Mouse (Mus musculus) heart, embryonic 16.5 days (tissue): ENCODE measurements at regions not wholly inside any gene's neighbourhood (a gene's known extent, or its start where the extent isn't known, plus 50 kb on each side); places are given as distances from the start of the nearest gene placed in this dataset.

Experiments used
- ATAC-seq: fragments of 200-750 bp; cut with Nextera tagmentation; replicated peaks from 2 replicates; pipeline ENCODE4 v1.8.0; 2017; ENCODE audit warnings: moderate number of reproducible peaks; ENCODE audit not compliant: insufficient read depth, low FRiP score; ENCODE audit errors: extremely low read depth
- H3K27ac ChIP-seq: fragments of 300-500 bp; sonication (generic); 2 replicates; pipeline ENCODE4 v1.5.1; 2014; ENCODE audit warnings: mild to moderate bottlenecking, low read length, control low read depth, moderate library complexity
- H3K27me3 ChIP-seq: fragments of 300-500 bp; sonication (generic); 2 replicates; pipeline ENCODE4 v1.6.1; 2014; ENCODE audit warnings: low read length, mixed read lengths; ENCODE audit not compliant: control insufficient read depth, insufficient read depth
- H3K36me3 ChIP-seq: fragments of 300-500 bp; sonication (generic); 2 replicates; pipeline ENCODE4 v1.6.1; 2014; ENCODE audit not compliant: control insufficient read depth, insufficient read depth
- H3K4me1 ChIP-seq: fragments of 300-500 bp; sonication (generic); 2 replicates; pipeline ENCODE4 v1.6.1; 2014; ENCODE audit warnings: low read length, mixed read lengths; ENCODE audit not compliant: control insufficient read depth, insufficient read depth
- H3K4me2 ChIP-seq: fragments of 300-500 bp; sonication (generic); 2 replicates; pipeline ENCODE4 v1.6.1; 2014; ENCODE audit warnings: low read depth, mild to moderate bottlenecking, control low read depth, low read length
- H3K4me3 ChIP-seq: fragments of 300-500 bp; sonication (generic); 2 replicates; pipeline ENCODE4 v1.5.1; 2014; ENCODE audit warnings: mild to moderate bottlenecking, control low read depth, low read length
- H3K9ac ChIP-seq: fragments of 300-500 bp; sonication (generic); 2 replicates; pipeline ENCODE4 v1.6.1; 2014; ENCODE audit warnings: low read length, control low read depth
- H3K9me3 ChIP-seq: fragments of 300-500 bp; sonication (generic); replicated peaks from 2 replicates; pipeline ENCODE4 v1.6.1; 2016; ENCODE audit warnings: low read length; ENCODE audit not compliant: control insufficient read depth
- WGBS: fragments of 180-500 bp; shearing (Covaris S2); extraction: QIAGEN DNeasy Blood & Tissue Kit; methylation state at CpG from one replicate; pipeline ENCODE4 v1.1.7; 2014; 5-methylcytosine and 5-hydroxymethylcytosine counted together

GRCm38 (mm10) chr1:194332639-194333038 lies 285.4 kb upstream of the Plxna2 start:
- ATAC-seq: no peak
- Histone ChIP-seq H3K27me3 (no peaks in the 10 kb centered on the region), H3K36me3 (no peaks in the 10 kb centered on the region), H3K4me1 (no peaks in the 10 kb centered on the region), H3K9ac (no peak overlapping the region), H3K27ac (no peak overlapping the region), H3K9me3 (no peaks in the 10 kb centered on the region), H3K4me2 (no peak overlapping the region), H3K4me3 (no peak overlapping the region)

GRCm38 (mm10) chr1:194330471-194330870 lies 287.5 kb upstream of the Plxna2 start:
- 81% methylated on average over 1 of the region's 1 CpGs for WGBS
- no peak overlapping the region for H3K4me2 ChIP-seq
- H3K27me3 ChIP-seq: no peaks in the 10 kb centered on the region
- no peaks in the 10 kb centered on the region for H3K4me1 ChIP-seq
- no peak overlapping the region for H3K9ac ChIP-seq
- no peak overlapping the region for H3K4me3 ChIP-seq
- H3K36me3 ChIP-seq: no peaks in the 10 kb centered on the region
- no peaks in the 10 kb centered on the region; the same call in 1 of the 2 replicates for H3K9me3 ChIP-seq
- H3K27ac ChIP-seq: no peak overlapping the region
- no peak for ATAC-seq

GRCm38 (mm10) chr1:194320320-194321036 lies 297.5 kb upstream of the Plxna2 start:
- no peak overlapping the region for H3K4me2 ChIP-seq
- H3K4me1 ChIP-seq: no peaks in the 10 kb centered on the region
- H3K9ac ChIP-seq: no peak overlapping the region
- no peaks in the 10 kb centered on the region for H3K36me3 ChIP-seq
- no peak overlapping the region for H3K27ac ChIP-seq
- ATAC-seq: no peak
- H3K9me3 ChIP-seq: no peaks in the 10 kb centered on the region; the same call in 1 of the 2 replicates
- no peaks in the 10 kb centered on the region for H3K27me3 ChIP-seq
- no peak overlapping the region for H3K4me3 ChIP-seq
- 72% methylated on average over 3 of the region's 3 CpGs for WGBS

GRCm38 (mm10) chr1:194318351-194318750 lies 299.7 kb upstream of the Plxna2 start:
- H3K4me3 ChIP-seq: no peak overlapping the region
- no peak for ATAC-seq

GRCm38 (mm10) chr1:194315593-194315992 lies 302.4 kb upstream of the Plxna2 start:
- WGBS: 53% methylated on average over 2 of the region's 2 CpGs
- Histone ChIP-seq H3K36me3 (no peaks in the 10 kb centered on the region), H3K4me1 (no peaks in the 10 kb centered on the region), H3K9ac (no peak overlapping the region), H3K9me3 (no peaks in the 10 kb centered on the region), H3K4me2 (no peak overlapping the region), H3K27ac (no peak overlapping the region), H3K4me3 (no peak overlapping the region), H3K27me3 (no peaks in the 10 kb centered on the region)
- no peak for ATAC-seq

More at GRCm38 (mm10) chr1:194318351-194318750, 299.7 kb upstream of the Plxna2 start:
- Histone ChIP-seq H3K9ac (no peak overlapping the region), H3K36me3 (no peaks in the 10 kb centered on the region), H3K27me3 (no peaks in the 10 kb centered on the region), H3K4me1 (no peaks in the 10 kb centered on the region), H3K9me3 (no peaks in the 10 kb centered on the region), H3K4me2 (no peak overlapping the region), H3K27ac (no peak overlapping the region)

- ATAC-seq: no peak
- Histone ChIP-seq H3K9me3 (no peaks in the 10 kb centered on the region), H3K4me1 (no peaks in the 10 kb centered on the region), H3K36me3 (no peaks in the 10 kb centered on the region), H3K4me3 (no peak overlapping the region), H3K27ac (no peak overlapping the region), H3K4me2 (no peak overlapping the region), H3K9ac (no peak overlapping the region), H3K27me3 (no peaks in the 10 kb centered on the region)
- WGBS: 34% methylated on average over 2 of the region's 2 CpGs
These were observed 307.6 kb upstream of the Plxna2 start for GRCm38 (mm10) chr1:194310373-194310772.

GRCm38 (mm10) chr1:194308648-194309047 lies 309.4 kb upstream of the Plxna2 start:
- Histone ChIP-seq H3K27me3 (no peaks in the 10 kb centered on the region), H3K4me1 (no peaks in the 10 kb centered on the region), H3K4me2 (no peak overlapping the region), H3K9ac (no peak overlapping the region), H3K4me3 (no peak overlapping the region), H3K9me3 (no peaks in the 10 kb centered on the region), H3K36me3 (no peaks in the 10 kb centered on the region), H3K27ac (no peak overlapping the region)
- WGBS: 68% methylated on average over 3 of the region's 3 CpGs
- no peak for ATAC-seq

GRCm38 (mm10) chr1:194303951-194304350 lies 314.1 kb upstream of the Plxna2 start:
- H3K36me3 ChIP-seq: no peaks in the 10 kb centered on the region
- no peak for ATAC-seq
- no peak overlapping the region for H3K9ac ChIP-seq
- no peaks in the 10 kb centered on the region; the same call in 1 of the 2 replicates for H3K27me3 ChIP-seq
- H3K4me2 ChIP-seq: no peak overlapping the region
- no peaks in the 10 kb centered on the region for H3K9me3 ChIP-seq
- WGBS: 79% methylated on average over 1 of the region's 1 CpGs
- H3K27ac ChIP-seq: no peak overlapping the region
- H3K4me1 ChIP-seq: peaks cover 6% of the 10 kb centered on the region; the same call in 1 of the 2 replicates
- H3K4me3 ChIP-seq: no peak overlapping the region

GRCm38 (mm10) chr1:194302775-194303174 lies 315.2 kb upstream of the Plxna2 start:
- H3K4me1 ChIP-seq: peaks cover 6% of the 10 kb centered on the region; the same call in 1 of the 2 replicates
- H3K27ac ChIP-seq: no peak overlapping the region
- no peak for ATAC-seq
- no peak overlapping the region for H3K4me2 ChIP-seq
- no peaks in the 10 kb centered on the region; the same call in 1 of the 2 replicates for H3K27me3 ChIP-seq
- H3K9me3 ChIP-seq: no peaks in the 10 kb centered on the region
- H3K4me3 ChIP-seq: no peak overlapping the region
- H3K9ac ChIP-seq: no peak overlapping the region
- WGBS: 14% methylated on average over 1 of the region's 1 CpGs
- H3K36me3 ChIP-seq: no peaks in the 10 kb centered on the region
